Mouse (Mus musculus): ENCODE results near the gene Spout1.

GRCm38 (mm10) chr2:30203439-30203838 is 25.2 kb upstream of the Spout1 start:
- TF ChIP-seq CTCF (IDR thresholded peaks at IDR 0.05; ENCODE audit: low read depth) = peak; percentile 80
- TF ChIP-seq EP300 (IDR thresholded peaks at IDR 0.05; ENCODE audit: low read depth) = no peak

All from liver, postnatal 0 days (tissue).